Mouse (Mus musculus): Measurements from ENCODE around the gene Mark2.

- TF ChIP-seq TAL1 (IDR thresholded peaks at IDR 0.05; ENCODE audit: low read length) (no peak), GATA1 (IDR thresholded peaks at IDR 0.05; ENCODE audit: low read length) (no peak)
These were observed 26.6 kb downstream of the Mark2 start for GRCm38 (mm10) chr19:7314976-7315586.

Data from erythroblast, embryonic 14.5 days (primary cell).